Mouse (Mus musculus) bone marrow macrophage, adult 2 months (primary cell): ENCODE measurements around the gene Asic2.

Source experiments
- CTCF ChIP-seq: IDR thresholded peaks from 2 replicates; pipeline ENCODE4 v1.5.1; 2012; ENCODE audit warnings: low read depth, mild to moderate bottlenecking, low read length, moderate library complexity
- POLR2A ChIP-seq: IDR thresholded peaks from 2 replicates; pipeline ENCODE4 v1.6.1; 2012; ENCODE audit warnings: mild to moderate bottlenecking, low read depth, low read length, borderline replicate concordance

DNA sequence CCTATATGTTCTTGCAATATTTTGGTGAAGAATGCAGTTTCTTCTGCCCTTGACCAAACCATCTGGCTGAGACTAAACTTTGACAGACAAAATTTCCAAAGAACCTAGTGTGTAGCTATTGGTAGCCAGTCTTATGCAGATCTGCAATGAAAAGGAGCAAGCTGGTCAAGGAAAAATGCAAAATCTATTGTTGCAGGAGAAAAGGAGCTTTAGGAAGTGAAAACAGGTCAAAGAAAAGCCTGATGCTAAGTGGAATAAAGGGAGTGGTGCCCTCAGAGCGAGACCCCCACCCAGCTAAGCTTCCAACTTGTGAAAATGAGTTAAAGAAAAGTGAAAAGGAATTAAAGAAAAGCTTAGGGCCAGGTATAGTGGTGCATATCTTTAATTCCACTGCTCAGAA lies 135.9 kb downstream of the Asic2 start:
- no peak for TF ChIP-seq CTCF
- TF ChIP-seq POLR2A: no peak
